ENCODE assay signal across 31 mouse cellular contexts in the genomic region with DNA sequence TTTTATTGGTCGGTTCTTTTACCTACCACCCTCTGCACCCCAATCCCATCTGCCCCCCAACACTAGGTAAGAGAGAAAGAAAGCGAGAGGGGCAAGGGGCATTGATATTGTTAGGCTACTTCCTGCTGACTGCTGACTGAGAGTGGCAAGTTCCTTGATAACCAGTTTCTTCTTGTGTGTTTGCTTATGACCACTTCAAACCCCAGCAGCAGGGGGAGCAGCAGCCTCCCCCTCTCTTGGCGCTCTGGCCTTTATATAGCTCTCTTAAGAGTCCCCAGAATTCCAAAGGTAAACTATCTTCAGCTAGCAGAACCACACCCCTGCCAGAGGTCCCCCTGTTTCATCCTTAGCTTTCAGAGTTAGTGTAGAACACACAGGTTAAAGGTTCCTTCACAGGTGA. TPM values are rescaled to one million over a fixed set of nuclear protein-coding genes. Genes with fewer than 3 reads are reported as not detected.
A peak's percentile ranks its signal among the peaks of the same experiment; 100 is the strongest.
DNase-seq lines count a peak whose midpoint lies in the region; ATAC-seq and TF ChIP-seq lines count a peak whose summit lies in the region.
"Had no signal": no experiment of that assay in that cellular context is flagged by ENCODE, and none has a peak within 500 bp of the region (broad histone marks: within the 10 kb centered on the region; RNA-seq: fewer than 3 reads in every experiment).

No protein-coding gene starts in this region.

- H3K27ac ChIP-seq in heart, adult 2 months, result no peak overlapping the region
- no peak overlapping the region for H3K27ac ChIP-seq in liver, embryonic 14.5 days
- H3K27ac ChIP-seq in intestine, postnatal 0 days (ENCODE audit: low read depth, low read length), result no peak overlapping the region
- H3K27ac ChIP-seq: embryonic facial prominence, embryonic 15.5 days; hindbrain, embryonic 14.5 days; midbrain, embryonic 12.5 days had no signal

- no peaks in the 10 kb centered on the region for H3K4me1 ChIP-seq in heart, adult 2 months (ENCODE audit: control insufficient read depth, insufficient read depth, low read length)
- peaks cover 16 to 30% of the 10 kb centered on the region in 2 experiments for H3K4me1 ChIP-seq in liver, embryonic 14.5 days (replicated peaks; ENCODE audit: control insufficient read depth in 2 of 2, insufficient read depth in 2 of 2, low read length in 1 of 2)
- H3K4me1 ChIP-seq in intestine, postnatal 0 days (replicated peaks; ENCODE audit: control insufficient read depth, insufficient read depth, low read length), result no peaks in the 10 kb centered on the region

- no peaks in the 10 kb centered on the region for H3K9me3 ChIP-seq in liver, embryonic 14.5 days (ENCODE audit: control insufficient read depth, low read length)
- H3K9me3 ChIP-seq in intestine, postnatal 0 days (ENCODE audit: control insufficient read depth), result no peaks in the 10 kb centered on the region
- H3K9me3 ChIP-seq: embryonic facial prominence, embryonic 15.5 days; G1E; midbrain, embryonic 12.5 days had no signal

- no peaks in the 10 kb centered on the region for H3K79me2 ChIP-seq in heart, adult 2 months (replicated peaks; ENCODE audit: control insufficient read depth, insufficient read depth, low read length)

- no peak overlapping the region for H3K4me2 ChIP-seq in liver, embryonic 14.5 days (ENCODE audit: low read depth)
- no peak overlapping the region for H3K4me2 ChIP-seq in intestine, postnatal 0 days (replicated peaks; ENCODE audit: low read depth)
- H3K4me2 ChIP-seq: embryonic facial prominence, embryonic 15.5 days; hindbrain, embryonic 14.5 days; midbrain, embryonic 12.5 days had no signal

- 48% methylated on average over 3 of the region's 3 CpGs for WGBS in heart, adult 2 months
- WGBS in liver, embryonic 14.5 days (ENCODE audit: insufficient replicate concordance), result 24% methylated on average over 3 of the region's 3 CpGs
- WGBS in intestine, postnatal 0 days, result 41% methylated on average over 3 of the region's 3 CpGs

- no peak for ATAC-seq in liver, embryonic 14.5 days (ENCODE audit: insufficient read depth)
- no peak for ATAC-seq in intestine, postnatal 0 days
- ATAC-seq in megakaryocyte, adult 5-6 weeks (ENCODE audit: poor library complexity, severe bottlenecking), result no peak
- ATAC-seq: forebrain, embryonic 14.5 days; inflammation-experienced regulatory T-cells, adult 6 months had no signal

- peaks cover 3% of the 10 kb centered on the region; the same call in 1 of the 2 replicates for H3K27me3 ChIP-seq in heart, adult 2 months (ENCODE audit: control insufficient read depth, insufficient read depth, low read length)
- H3K27me3 ChIP-seq in liver, embryonic 14.5 days (ENCODE audit: control insufficient read depth, insufficient read depth, low read length), result no peaks in the 10 kb centered on the region
- H3K27me3 ChIP-seq in intestine, postnatal 0 days (replicated peaks; ENCODE audit: control insufficient read depth, insufficient read depth, low read length), result no peaks in the 10 kb centered on the region
- H3K27me3 ChIP-seq: embryonic facial prominence, embryonic 15.5 days had no signal

- H3K9ac ChIP-seq in heart, adult 2 months (ENCODE audit: low read depth, low read length), result no peak overlapping the region
- H3K9ac ChIP-seq in liver, embryonic 14.5 days (replicated peaks), result 0 out of 2 replicates have a peak overlapping the region, but pooled peaks have one; percentile 13
- no peak overlapping the region for H3K9ac ChIP-seq in intestine, postnatal 0 days (ENCODE audit: low read depth, low read length)
- H3K9ac ChIP-seq: embryonic facial prominence, embryonic 15.5 days; hindbrain, embryonic 14.5 days; midbrain, embryonic 12.5 days had no signal

- H3K36me3 ChIP-seq in heart, adult 2 months (ENCODE audit: control insufficient read depth, insufficient read depth, low read length), result no peaks in the 10 kb centered on the region
- H3K36me3 ChIP-seq in liver, embryonic 14.5 days (replicated peaks; ENCODE audit: control insufficient read depth, insufficient read depth, low read depth), result no peaks in the 10 kb centered on the region
- no peaks in the 10 kb centered on the region for H3K36me3 ChIP-seq in intestine, postnatal 0 days (ENCODE audit: control insufficient read depth, insufficient read depth)
- H3K36me3 ChIP-seq: embryonic facial prominence, embryonic 15.5 days; midbrain, embryonic 12.5 days had no signal

- TF ChIP-seq POLR2A in heart, adult 2 months (IDR thresholded peaks at IDR 0.05; ENCODE audit: insufficient read depth, low read depth, low read length), result no peak

- no peak overlapping the region for H3K4me3 ChIP-seq in heart, adult 2 months
- no peak overlapping the region for H3K4me3 ChIP-seq in liver, embryonic 14.5 days (ENCODE audit: insufficient read depth in 1 of 2, low read depth in 2 of 2, low read length in 2 of 2)
- H3K4me3 ChIP-seq in intestine, postnatal 0 days (ENCODE audit: low read depth, low read length), result no peak overlapping the region
- H3K4me3 ChIP-seq: embryonic facial prominence, embryonic 15.5 days; midbrain, embryonic 12.5 days had no signal

- TF ChIP-seq CTCF in heart, adult 2 months (IDR thresholded peaks at IDR 0.05), result 0 out of 2 replicates have a peak, but pooled peaks have one; percentile 6
- TF ChIP-seq CTCF in liver, embryonic 14.5 days (IDR thresholded peaks at IDR 0.05; ENCODE audit: low read depth), result peak; percentile 29; the same call in 1 of the 2 replicates
- peak; percentile 62 for TF ChIP-seq CTCF in intestine, postnatal 0 days (IDR thresholded peaks at IDR 0.05; ENCODE audit: low read depth)

- DNase-seq in heart, adult 2 months, result no peak
- DNase-seq in heart, adult 9 months (ENCODE audit: low spot score in 2 of 2), result no peak
- DNase-seq in liver, embryonic 14.5 days (ENCODE audit: low read depth in 3 of 3, low spot score in 3 of 3), result no peak
- DNase-seq in liver, result no peak
- peak; percentile 34 for DNase-seq in A20 (ENCODE audit: low read depth, low spot score)
- DNase-seq in cerebellum, postnatal 4 days (ENCODE audit: low spot score in 2 of 2), result no peak
- DNase-seq: adrenal gland, postnatal 10 days; cerebellum, adult 2 months; cerebellum, postnatal 36 days; gastrocnemius, postnatal 25 days; heart, adult 18-20 months; heart, postnatal 4 days; kidney, postnatal 36 days; lung, adult 2 months; right cerebral cortex, postnatal 14 days; spleen, adult 18-20 months had no signal

- intact Hi-C loops in heart, adult 2 months (cut with DNase I), result no loop called here

- TF ChIP-seq EP300 in heart, adult 2 months (IDR thresholded peaks at IDR 0.05; ENCODE audit: insufficient read depth, low read depth, low read length), result no peak
- TF ChIP-seq EP300 in liver, embryonic 14.5 days (IDR thresholded peaks at IDR 0.05; ENCODE audit: low read depth), result no peak

RNA-seq across cellular contexts. Expression of gene Capn1, which starts 4.6 kb away (rescaled TPM):
- 10 to 100 TPM; 26.4 to 26.8 TPM for total RNA-seq in heart, adult 2 months (2021)
- 21.5 and 26.2 TPM in 2 replicates for polyA plus RNA-seq in heart, adult 2 months (2012; rRNA removed)
- 25.4 and 28.0 TPM in 2 replicates for polyA plus RNA-seq in liver, embryonic 14.5 days (2012; rRNA removed)
- polyA plus RNA-seq in liver, embryonic 14.5 days (2014; fragmentation: Nextera tagmentation; extraction: Ambion mirVana), result 25.6 and 28.7 TPM in 2 replicates
- 17.0 and 17.8 TPM in 2 replicates for polyA plus RNA-seq in intestine, postnatal 0 days (2015; fragmentation: Nextera tagmentation; extraction: Ambion mirVana)
- 31.1 and 32.2 TPM in 2 replicates for total RNA-seq in megakaryocyte, adult 5-6 weeks (2015)
- total RNA-seq in megakaryocyte, adult 5-6 weeks (2017), result 53.7 and 54.8 TPM in 2 replicates

RNA-seq across cellular contexts. Expression of gene Syvn1, which starts 26.1 kb away (rescaled TPM):
- total RNA-seq in heart, adult 2 months (2021), result 10 to 100 TPM; 21.3 to 24.2 TPM
- 17.1 and 23.1 TPM in 2 replicates for polyA plus RNA-seq in heart, adult 2 months (2012; rRNA removed)
- 11.5 and 13.2 TPM in 2 replicates for polyA plus RNA-seq in liver, embryonic 14.5 days (2012; rRNA removed)
- polyA plus RNA-seq in liver, embryonic 14.5 days (2014; fragmentation: Nextera tagmentation; extraction: Ambion mirVana), result 9.7 and 12.6 TPM in 2 replicates
- 17.7 and 21.3 TPM in 2 replicates for polyA plus RNA-seq in intestine, postnatal 0 days (2015; fragmentation: Nextera tagmentation; extraction: Ambion mirVana)
- 16.8 and 17.8 TPM in 2 replicates for total RNA-seq in megakaryocyte, adult 5-6 weeks (2015)
- total RNA-seq in megakaryocyte, adult 5-6 weeks (2017), result 6.3 and 7.2 TPM in 2 replicates

RNA-seq across cellular contexts. Expression of gene Slc22a20, which starts 34.3 kb away (rescaled TPM):
- total RNA-seq in heart, adult 2 months (2021), result not detected
- polyA plus RNA-seq in heart, adult 2 months (2012; rRNA removed), result not detected in 2 replicates
- not detected in 2 replicates for polyA plus RNA-seq in liver, embryonic 14.5 days (2012; rRNA removed)
- 0.08 TPM in 1 of 2 replicates, not detected in the other for polyA plus RNA-seq in liver, embryonic 14.5 days (2014; fragmentation: Nextera tagmentation; extraction: Ambion mirVana)
- not detected in 2 replicates for polyA plus RNA-seq in intestine, postnatal 0 days (2015; fragmentation: Nextera tagmentation; extraction: Ambion mirVana)
- 0.16 and 0.20 TPM in 2 replicates for total RNA-seq in megakaryocyte, adult 5-6 weeks (2015)
- 1.1 and 1.2 TPM in 2 replicates for total RNA-seq in megakaryocyte, adult 5-6 weeks (2017)
- total RNA-seq: adrenal gland, postnatal 10 days; G1E; gastrocnemius, postnatal 25 days; heart, adult 18-20 months; heart, postnatal 4 days; left cerebral cortex, adult 18-20 months; left cerebral cortex, postnatal 25 days; liver, adult 2 months; megakaryocyte progenitor cell, adult 5-6 weeks; monocyte, adult 5-6 weeks had no signal
- polyA plus RNA-seq: cerebellum, adult 2 months; embryonic facial prominence, embryonic 15.5 days; forebrain, embryonic 14.5 days; G1E; heart, embryonic 14.5 days; hindbrain, embryonic 14.5 days; inflammation-experienced regulatory T-cells, adult 6 months; kidney, embryonic 14.5 days; liver, adult 2 months; lung, adult 2 months; midbrain, embryonic 12.5 days had no signal

RNA-seq across cellular contexts. Expression of gene Mrpl49, which starts 37.3 kb away (rescaled TPM):
- 10 to 100 TPM; 37.1 to 39.0 TPM for total RNA-seq in heart, adult 2 months (2021)
- polyA plus RNA-seq in heart, adult 2 months (2012; rRNA removed), result 23.5 and 33.0 TPM in 2 replicates
- polyA plus RNA-seq in liver, embryonic 14.5 days (2012; rRNA removed), result 22.0 and 29.6 TPM in 2 replicates
- polyA plus RNA-seq in liver, embryonic 14.5 days (2014; fragmentation: Nextera tagmentation; extraction: Ambion mirVana), result 43.7 and 48.2 TPM in 2 replicates
- 35.0 and 36.3 TPM in 2 replicates for polyA plus RNA-seq in intestine, postnatal 0 days (2015; fragmentation: Nextera tagmentation; extraction: Ambion mirVana)
- total RNA-seq in megakaryocyte, adult 5-6 weeks (2015), result 28.7 and 35.8 TPM in 2 replicates
- 31.0 and 33.0 TPM in 2 replicates for total RNA-seq in megakaryocyte, adult 5-6 weeks (2017)

RNA-seq across cellular contexts. Expression of gene Fau, which starts 37.4 kb away (rescaled TPM):
- 100 to 1,000 TPM; 550 to 636 TPM for total RNA-seq in heart, adult 2 months (2021)
- 265 and 386 TPM in 2 replicates for polyA plus RNA-seq in heart, adult 2 months (2012; rRNA removed)
- polyA plus RNA-seq in liver, embryonic 14.5 days (2012; rRNA removed), result 853 and 969 TPM in 2 replicates
- polyA plus RNA-seq in liver, embryonic 14.5 days (2014; fragmentation: Nextera tagmentation; extraction: Ambion mirVana), result 593 and 639 TPM in 2 replicates
- 964 and 990 TPM in 2 replicates for polyA plus RNA-seq in intestine, postnatal 0 days (2015; fragmentation: Nextera tagmentation; extraction: Ambion mirVana)
- 2,056 and 2,077 TPM in 2 replicates for total RNA-seq in megakaryocyte, adult 5-6 weeks (2015)
- 1,670 and 1,985 TPM in 2 replicates for total RNA-seq in megakaryocyte, adult 5-6 weeks (2017)

Comparison
In these comparisons a context has a peak if more than half of its experiments do, and no peak if none do; other contexts are left out.
1. CTCF ChIP-seq: peak in every context shown above with its lines; median percentile 62 in intestine, postnatal 0 days; 29 in liver, embryonic 14.5 days; 6 in heart, adult 2 months.